Mouse (Mus musculus) forebrain, embryonic 12.5 days (tissue): ENCODE data around the gene Car6. TPM values are rescaled to one million over a fixed set of nuclear protein-coding genes. Genes with fewer than 3 reads are reported as not detected.

Source experiments
- ATAC-seq: fragments of 200-750 bp; cut with Nextera tagmentation; 2 replicates; pipeline ENCODE4 v1.8.0; 2017; ENCODE audit warnings: moderate TSS enrichment; ENCODE audit not compliant: low FRiP score
- H3K27ac ChIP-seq: fragments of 300-500 bp; sonication (generic); 2 replicates; pipeline ENCODE4 v1.5.1; 2016; ENCODE audit warnings: mild to moderate bottlenecking
- H3K27me3 ChIP-seq: fragments of 300-500 bp; sonication (generic); 2 replicates; pipeline ENCODE4 v1.6.1; 2016; ENCODE audit warnings: mild to moderate bottlenecking
- H3K36me3 ChIP-seq: fragments of 300-500 bp; sonication (generic); replicated peaks from 2 replicates; pipeline ENCODE4 v1.6.1; 2016; ENCODE audit warnings: mild to moderate bottlenecking
- H3K4me1 ChIP-seq: fragments of 300-500 bp; sonication (generic); 2 replicates; pipeline ENCODE4 v1.6.1; 2016
- H3K4me2 ChIP-seq: fragments of 300-500 bp; sonication (generic); 2 replicates; pipeline ENCODE4 v1.6.1; 2016; ENCODE audit warnings: mild to moderate bottlenecking, moderate library complexity
- H3K4me3 ChIP-seq: fragments of 300-500 bp; sonication (generic); replicated peaks from 2 replicates; pipeline ENCODE4 v1.5.1; 2016; ENCODE audit warnings: mild to moderate bottlenecking
- H3K9ac ChIP-seq: fragments of 300-500 bp; sonication (generic); 2 replicates; pipeline ENCODE4 v1.6.1; 2016; ENCODE audit warnings: mild to moderate bottlenecking
- H3K9me3 ChIP-seq: fragments of 300-500 bp; sonication (generic); 2 replicates; pipeline ENCODE4 v1.6.1; 2016
- WGBS: fragments of 180-500 bp; shearing (Covaris S2); methylation state at CpG from one replicate; pipeline ENCODE4 v1.1.7; 2016; 5-methylcytosine and 5-hydroxymethylcytosine counted together
- polyA plus RNA-seq: library from polyadenylated mRNA; unstranded; fragments of >200 nt; fragmentation: Nextera tagmentation; extraction: Ambion mirVana; gene quantifications from 2 replicates; pipeline ENCODE4 v1.2.1, GENCODE M21; 2016

Gene Car6
- polyA plus RNA-seq, 1 experiment from 2014 or later: not detected

DNA sequence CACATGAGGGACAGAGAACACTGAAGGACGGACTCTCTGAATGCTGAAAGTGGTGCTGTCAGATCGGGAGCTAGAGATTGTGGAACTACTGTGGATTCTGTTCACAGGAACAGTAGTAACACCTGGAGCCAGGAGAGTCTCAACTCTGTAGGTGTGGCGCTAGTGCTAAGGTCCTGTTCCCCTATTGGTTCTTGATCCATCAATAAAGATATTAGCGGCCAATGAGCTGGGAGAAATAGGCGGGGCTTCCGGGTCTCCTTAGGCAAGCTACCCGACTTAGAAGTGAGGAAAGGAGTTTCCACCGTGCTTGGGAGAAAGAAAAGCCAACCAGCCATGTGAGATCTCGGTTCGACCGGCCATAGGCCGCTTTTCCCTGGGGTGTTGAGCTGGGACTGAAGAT lies 56.9 kb downstream of the Car6 start:
- H3K4me3 ChIP-seq: no peak overlapping the region

DNA sequence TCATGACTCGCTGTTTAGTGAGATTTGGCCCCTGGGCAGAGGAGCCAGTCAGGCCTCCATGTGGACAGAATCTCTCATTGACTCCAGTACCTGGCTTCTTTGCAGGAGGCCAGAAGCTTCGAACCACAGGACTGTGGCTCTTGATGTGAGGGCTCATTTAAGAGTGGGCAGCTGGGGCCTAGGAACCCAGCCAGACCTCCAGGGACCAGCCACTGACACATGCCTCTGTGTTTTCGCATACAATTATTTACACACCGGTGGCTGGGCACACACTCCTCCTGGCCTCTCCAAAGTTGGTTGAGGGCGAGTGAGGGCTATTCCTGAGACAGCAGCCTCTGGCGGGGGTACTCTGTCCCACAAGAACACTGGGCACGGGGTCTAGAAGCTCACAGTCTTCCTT lies 60.8 kb downstream of the Car6 start:
- no peak overlapping the region for H3K4me3 ChIP-seq
- 77% methylated on average over 7 of the region's 7 CpGs for WGBS
- H3K9ac ChIP-seq: no peak overlapping the region
- no peaks in the 10 kb centered on the region for H3K9me3 ChIP-seq
- peaks cover 9% of the 10 kb centered on the region for H3K27me3 ChIP-seq
- peaks cover 8% of the 10 kb centered on the region for H3K4me1 ChIP-seq
- ATAC-seq: no peak
- no peak overlapping the region for H3K27ac ChIP-seq
- no peaks in the 10 kb centered on the region for H3K36me3 ChIP-seq
- no peak overlapping the region for H3K4me2 ChIP-seq

More for the DNA sequence above, 56.9 kb downstream of the Car6 start:
- Histone ChIP-seq H3K9ac (no peak overlapping the region), H3K27ac (no peak overlapping the region), H3K36me3 (no peaks in the 10 kb centered on the region), H3K4me1 (no peaks in the 10 kb centered on the region; the same call in 1 of the 2 replicates), H3K4me2 (no peak overlapping the region), H3K27me3 (peaks cover 5% of the 10 kb centered on the region), H3K9me3 (no peaks in the 10 kb centered on the region)
- ATAC-seq: no peak
- 20% methylated on average over 12 of the region's 12 CpGs for WGBS

DNA sequence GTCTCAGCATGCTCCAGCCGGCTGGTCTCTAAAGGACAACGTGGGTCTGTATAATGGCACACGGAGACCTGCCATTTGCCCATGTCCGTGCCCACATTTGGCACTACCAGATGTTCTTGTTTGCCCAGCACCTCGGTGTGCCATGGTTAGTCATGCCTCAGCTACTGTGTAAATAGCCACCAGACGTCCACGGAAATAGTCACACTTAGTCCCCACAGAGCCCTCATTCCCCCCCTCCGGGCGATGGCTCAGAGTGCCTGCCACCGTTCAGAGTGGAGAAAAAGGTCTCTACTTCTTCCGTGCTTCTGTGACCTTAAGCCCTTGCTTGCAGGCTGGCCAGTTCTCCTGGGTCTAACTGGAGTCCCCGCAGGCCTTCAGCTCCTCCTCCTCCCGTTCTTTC lies 62.0 kb downstream of the Car6 start:
- Histone ChIP-seq H3K9ac (no peak overlapping the region), H3K4me1 (peaks cover 8% of the 10 kb centered on the region), H3K36me3 (no peaks in the 10 kb centered on the region), H3K4me2 (no peak overlapping the region), H3K9me3 (no peaks in the 10 kb centered on the region), H3K27ac (no peak overlapping the region), H3K4me3 (no peak overlapping the region), H3K27me3 (peaks cover 9% of the 10 kb centered on the region)
- ATAC-seq: no peak
- 82% methylated on average over 13 of the region's 13 CpGs for WGBS

DNA sequence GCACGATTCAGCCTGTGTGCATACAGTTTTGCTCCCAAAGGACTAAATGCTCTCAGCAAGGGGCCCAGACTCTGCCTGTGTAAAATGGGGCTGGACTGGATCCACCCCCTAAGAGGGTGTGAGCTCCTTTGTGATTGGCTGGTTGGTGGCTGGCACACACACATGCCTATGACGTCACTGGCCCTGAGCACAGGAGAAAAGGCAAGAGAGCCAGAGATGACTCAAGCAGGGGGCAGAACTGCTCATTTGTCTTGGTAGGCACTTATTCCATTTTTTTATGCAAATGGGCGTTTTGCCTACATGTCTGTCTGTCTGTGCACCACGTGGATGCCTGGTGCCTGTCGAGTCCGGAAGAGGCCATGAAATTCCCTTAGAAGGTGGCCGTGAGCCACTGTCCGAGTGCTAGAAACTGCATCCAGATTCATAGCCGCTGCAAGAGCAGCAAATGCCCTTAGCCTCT lies 63.0 kb downstream of the Car6 start:
- peaks cover 15% of the 10 kb centered on the region for H3K27me3 ChIP-seq
- no peak overlapping the region for H3K27ac ChIP-seq
- peak; percentile 87 for ATAC-seq
- H3K9me3 ChIP-seq: no peaks in the 10 kb centered on the region
- no peaks in the 10 kb centered on the region for H3K36me3 ChIP-seq
- H3K4me1 ChIP-seq: peaks cover 9% of the 10 kb centered on the region
- H3K4me2 ChIP-seq: peak overlapping the region; percentile 43
- H3K9ac ChIP-seq: no peak overlapping the region; the same call in 1 of the 2 replicates
- peak overlapping the region; percentile 14 for H3K4me3 ChIP-seq
- WGBS: 22% methylated on average over 9 of the region's 9 CpGs

DNA sequence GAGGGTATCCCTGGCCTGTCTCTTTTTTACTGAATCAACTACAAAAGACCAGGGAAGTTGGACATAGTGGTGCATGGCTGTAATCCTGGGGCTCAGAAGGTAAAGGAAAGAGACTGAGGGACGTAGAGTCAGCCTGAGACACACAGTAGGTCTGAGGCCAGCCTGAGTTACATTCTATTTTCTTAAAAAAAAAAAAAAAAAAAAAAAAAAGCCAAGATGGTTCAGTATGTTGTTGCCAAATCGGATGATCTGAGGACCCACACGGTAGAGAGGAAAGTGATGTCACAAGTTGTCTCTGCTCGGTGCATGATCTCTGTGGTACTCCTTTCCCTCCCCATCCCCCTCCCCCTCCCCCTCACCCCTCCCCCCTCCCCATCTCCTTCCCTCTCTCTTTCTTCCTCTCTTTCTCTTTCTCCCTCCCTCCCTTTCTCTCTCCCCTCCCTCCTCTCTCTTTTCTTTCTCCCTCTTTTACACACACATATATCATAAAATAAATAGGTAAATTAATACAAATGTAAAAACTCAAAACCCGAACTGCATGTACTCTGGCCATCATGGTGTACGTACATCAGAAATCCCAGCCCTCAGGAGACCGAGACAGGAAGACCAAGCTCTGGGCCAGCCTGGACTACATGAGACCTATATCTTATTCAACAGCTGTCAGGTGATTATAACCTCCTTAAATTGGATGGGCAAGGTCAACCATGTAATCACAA lies 63.6 kb downstream of the Car6 start:
- Histone ChIP-seq H3K4me2 (0 out of 2 replicates have a peak overlapping the region, but pooled peaks have one; percentile 43), H3K4me1 (peaks cover 15% of the 10 kb centered on the region), H3K27me3 (peaks cover 21% of the 10 kb centered on the region), H3K4me3 (no peak overlapping the region), H3K9ac (no peak overlapping the region), H3K27ac (no peak overlapping the region), H3K36me3 (no peaks in the 10 kb centered on the region), H3K9me3 (no peaks in the 10 kb centered on the region)
- peak; percentile 51 for ATAC-seq
- 86% methylated on average over 7 of the region's 7 CpGs for WGBS

Other genes with a start within 250 kb of the Car6 start
- 8.1 and 9.0 TPM in 2 replicates for gene Spsb1, start 246.3 kb downstream of the Car6 start, polyA plus RNA-seq
- gene H6pd, start 192.3 kb downstream of the Car6 start, polyA plus RNA-seq: 2.8 and 3.0 TPM in 2 replicates
- 0.32 and 0.54 TPM in 2 replicates for gene Gpr157, start 114.0 kb downstream of the Car6 start, polyA plus RNA-seq
- gene Slc2a5, start 82.0 kb downstream of the Car6 start, polyA plus RNA-seq: 1.1 and 1.3 TPM in 2 replicates
- gene Slc2a7, start 52.4 kb downstream of the Car6 start, polyA plus RNA-seq: not detected in 2 replicates
- gene Eno1, start 35.4 kb upstream of the Car6 start, polyA plus RNA-seq: 1,282 and 1,334 TPM in 2 replicates
- gene Rere, start 80.3 kb upstream of the Car6 start, polyA plus RNA-seq: 41.5 and 44.4 TPM in 2 replicates